Mouse (Mus musculus): ENCODE measurements around the gene Dnmt3l. TPM values are rescaled to one million over a fixed set of nuclear protein-coding genes. Genes with fewer than 3 reads are reported as not detected.

Dnmt3l gene
- polyA plus RNA-seq, 1 experiment from 2014 or later: 1.4 TPM

DNA sequence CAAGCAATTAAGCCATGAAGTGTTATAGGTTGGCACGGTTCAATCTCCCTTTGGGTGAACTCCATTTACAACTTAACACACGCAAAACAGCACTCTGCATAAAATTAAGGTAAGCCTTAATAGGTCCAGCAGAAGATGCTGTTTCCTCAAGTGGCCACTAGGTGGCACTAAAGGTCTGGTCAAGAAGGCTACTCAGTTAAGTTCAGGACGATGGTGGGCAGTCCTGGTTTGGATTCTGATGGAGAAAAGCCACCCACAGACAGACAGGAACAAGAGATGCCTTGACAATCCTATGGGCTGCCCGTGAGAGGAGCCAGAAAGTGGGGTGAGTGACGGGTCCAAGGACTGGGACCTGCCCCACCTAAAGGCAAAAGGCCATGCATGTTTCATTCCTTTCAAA, 13.6 kb upstream of the Dnmt3l start:
- 7% methylated on average over 5 of the region's 5 CpGs for WGBS
- no peaks in the 10 kb centered on the region for H3K9me3 ChIP-seq (ENCODE audit: low read depth, low read length)
- no peaks in the 10 kb centered on the region for H3K4me1 ChIP-seq (ENCODE audit: insufficient read depth)

DNA sequence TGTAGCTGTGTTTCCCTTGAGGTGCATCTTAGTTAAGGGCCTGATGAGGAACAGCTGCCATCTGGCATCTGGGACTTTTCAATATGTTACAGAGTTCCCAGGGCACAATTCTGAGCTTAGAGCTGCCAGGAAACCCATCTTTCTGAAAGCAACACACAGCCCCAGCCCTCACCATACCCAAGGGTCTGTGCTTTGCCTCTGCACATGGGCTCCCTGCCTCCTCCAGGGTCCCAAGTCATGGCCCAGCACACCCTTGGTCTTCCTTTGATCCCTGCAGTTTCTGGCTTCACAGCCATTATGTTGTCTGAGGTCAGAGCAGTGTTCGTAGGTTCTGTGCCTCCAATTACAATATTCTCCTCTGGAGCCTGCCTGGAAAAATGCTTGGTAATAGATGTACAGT, 12.7 kb upstream of the Dnmt3l start:
- Histone ChIP-seq H3K9ac (no peak overlapping the region), H3K27me3 (ENCODE audit: insufficient read depth, low read length) (no peaks in the 10 kb centered on the region), H3K4me3 (ENCODE audit: low read depth, low read length) (no peak overlapping the region), H3K4me2 (no peak overlapping the region), H3K9me3 (ENCODE audit: low read depth, low read length) (no peaks in the 10 kb centered on the region), H3K36me3 (ENCODE audit: insufficient read depth) (no peaks in the 10 kb centered on the region), H3K27ac (ENCODE audit: low read depth) (no peak overlapping the region), H3K4me1 (ENCODE audit: insufficient read depth) (no peaks in the 10 kb centered on the region)
- no peak for TF ChIP-seq CTCF (IDR thresholded peaks at IDR 0.05; ENCODE audit: low read depth)
- WGBS: 90% methylated on average over 1 of the region's 1 CpGs
- DNase-seq: no peak
- ATAC-seq (ENCODE audit: insufficient read depth): no peak

More for the DNA sequence above, 13.6 kb upstream of the Dnmt3l start:
- peak; percentile 98 for TF ChIP-seq CTCF (IDR thresholded peaks at IDR 0.05; ENCODE audit: low read depth)
- peak; percentile 95 for DNase-seq
- Histone ChIP-seq H3K27me3 (ENCODE audit: insufficient read depth, low read length) (no peaks in the 10 kb centered on the region), H3K36me3 (ENCODE audit: insufficient read depth) (no peaks in the 10 kb centered on the region), H3K4me2 (no peak overlapping the region), H3K27ac (ENCODE audit: low read depth) (no peak overlapping the region), H3K9ac (no peak overlapping the region), H3K4me3 (ENCODE audit: low read depth, low read length) (no peak overlapping the region)
- ATAC-seq (ENCODE audit: insufficient read depth): peak; percentile 81

DNA sequence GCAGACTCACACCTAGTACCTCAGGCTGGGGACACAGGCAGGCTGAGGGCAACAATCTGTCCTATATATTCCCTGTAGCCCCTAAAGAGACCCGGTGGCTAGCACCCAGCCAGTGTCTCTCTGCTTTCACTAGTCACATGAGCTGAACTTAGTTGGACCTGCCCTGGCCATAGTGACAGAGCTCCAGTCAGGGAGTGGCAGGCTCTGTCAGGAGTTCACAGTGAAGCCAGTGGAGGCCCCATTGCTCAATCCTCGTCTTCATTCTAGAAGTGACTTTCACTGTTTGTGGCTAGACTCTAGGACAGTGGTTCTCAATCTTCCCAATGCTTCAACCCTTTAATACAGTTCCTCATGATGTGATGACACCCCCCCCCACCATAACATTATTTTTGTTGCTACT, 9.8 kb upstream of the Dnmt3l start:
- DNase-seq: no peak
- H3K27me3 ChIP-seq (ENCODE audit: insufficient read depth, low read length): no peaks in the 10 kb centered on the region
- H3K4me3 ChIP-seq (ENCODE audit: low read depth, low read length): no peak overlapping the region
- no peak for ATAC-seq (ENCODE audit: insufficient read depth)
- no peak for TF ChIP-seq CTCF (IDR thresholded peaks at IDR 0.05; ENCODE audit: low read depth)
- H3K4me2 ChIP-seq: no peak overlapping the region
- no peaks in the 10 kb centered on the region for H3K4me1 ChIP-seq (ENCODE audit: insufficient read depth)
- 82% methylated on average over 2 of the region's 2 CpGs for WGBS
- H3K27ac ChIP-seq (ENCODE audit: low read depth): no peak overlapping the region
- no peak overlapping the region for H3K9ac ChIP-seq
- H3K9me3 ChIP-seq (ENCODE audit: low read depth, low read length): no peaks in the 10 kb centered on the region
- H3K36me3 ChIP-seq (ENCODE audit: insufficient read depth): no peaks in the 10 kb centered on the region

DNA sequence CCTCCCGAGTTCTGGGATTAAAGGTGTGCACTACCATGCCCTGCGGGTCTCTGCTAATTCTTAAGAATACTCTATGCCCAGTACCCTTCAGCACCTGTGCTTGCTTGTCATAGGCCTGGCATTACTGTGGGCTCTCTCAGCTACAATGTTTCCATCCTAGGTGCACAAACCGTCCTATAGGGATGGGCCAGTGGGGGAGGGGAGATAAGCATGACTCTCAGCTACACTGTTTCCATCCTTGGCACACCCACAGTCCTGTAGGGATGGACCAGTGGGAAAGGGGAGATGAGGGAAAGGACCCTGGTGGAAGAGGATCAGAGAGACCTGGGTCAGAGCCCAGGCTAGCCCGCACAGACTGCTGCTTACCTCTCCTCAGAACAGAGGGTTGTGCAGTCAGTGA, 4.6 kb upstream of the Dnmt3l start:
- Histone ChIP-seq H3K4me1 (ENCODE audit: insufficient read depth) (no peaks in the 10 kb centered on the region), H3K36me3 (ENCODE audit: insufficient read depth) (no peaks in the 10 kb centered on the region), H3K27ac (ENCODE audit: low read depth) (no peak overlapping the region), H3K27me3 (ENCODE audit: insufficient read depth, low read length) (no peaks in the 10 kb centered on the region), H3K4me3 (ENCODE audit: low read depth, low read length) (no peak overlapping the region), H3K9ac (no peak overlapping the region), H3K4me2 (no peak overlapping the region), H3K9me3 (ENCODE audit: low read depth, low read length) (no peaks in the 10 kb centered on the region)
- ATAC-seq (ENCODE audit: insufficient read depth) (no peak), DNase-seq (no peak)
- 82% methylated on average over 4 of the region's 4 CpGs for WGBS
- no peak for TF ChIP-seq CTCF (IDR thresholded peaks at IDR 0.05; ENCODE audit: low read depth)

DNA sequence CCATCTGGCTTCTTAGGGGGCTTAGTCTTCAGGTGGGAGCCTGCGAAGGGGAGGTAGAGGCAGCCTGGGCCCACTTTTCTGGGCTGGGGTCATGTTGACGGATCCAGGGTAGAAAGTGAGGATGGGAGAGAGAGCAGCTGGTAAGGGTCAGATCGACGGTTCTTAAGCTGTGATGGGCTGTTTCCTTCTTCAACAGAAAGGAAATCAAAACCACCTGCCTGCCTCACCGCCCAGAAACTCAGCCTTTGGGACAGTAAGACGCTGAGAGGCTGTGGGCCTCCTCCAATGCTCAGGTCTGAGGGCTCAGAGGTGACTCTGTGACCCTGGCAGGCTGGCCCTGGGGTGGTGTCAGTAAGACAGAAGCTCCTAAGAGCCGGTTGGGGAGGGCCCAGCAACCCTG, 349 bp downstream of the Dnmt3l start:
- ATAC-seq (ENCODE audit: insufficient read depth) (no peak), DNase-seq (no peak)
- Histone ChIP-seq H3K36me3 (ENCODE audit: insufficient read depth) (no peaks in the 10 kb centered on the region), H3K4me2 (no peak overlapping the region), H3K4me3 (ENCODE audit: low read depth, low read length) (no peak overlapping the region), H3K9me3 (ENCODE audit: low read depth, low read length) (no peaks in the 10 kb centered on the region), H3K4me1 (ENCODE audit: insufficient read depth) (0 out of 2 replicates have a peak, but pooled peaks cover 2% of the 10 kb centered on the region), H3K9ac (no peak overlapping the region), H3K27ac (ENCODE audit: low read depth) (no peak overlapping the region), H3K27me3 (ENCODE audit: insufficient read depth, low read length) (peaks cover 5% of the 10 kb centered on the region; the same call in 1 of the 2 replicates)
- no peak for TF ChIP-seq CTCF (IDR thresholded peaks at IDR 0.05; ENCODE audit: low read depth)
- 59% methylated on average over 7 of the region's 7 CpGs for WGBS

DNA sequence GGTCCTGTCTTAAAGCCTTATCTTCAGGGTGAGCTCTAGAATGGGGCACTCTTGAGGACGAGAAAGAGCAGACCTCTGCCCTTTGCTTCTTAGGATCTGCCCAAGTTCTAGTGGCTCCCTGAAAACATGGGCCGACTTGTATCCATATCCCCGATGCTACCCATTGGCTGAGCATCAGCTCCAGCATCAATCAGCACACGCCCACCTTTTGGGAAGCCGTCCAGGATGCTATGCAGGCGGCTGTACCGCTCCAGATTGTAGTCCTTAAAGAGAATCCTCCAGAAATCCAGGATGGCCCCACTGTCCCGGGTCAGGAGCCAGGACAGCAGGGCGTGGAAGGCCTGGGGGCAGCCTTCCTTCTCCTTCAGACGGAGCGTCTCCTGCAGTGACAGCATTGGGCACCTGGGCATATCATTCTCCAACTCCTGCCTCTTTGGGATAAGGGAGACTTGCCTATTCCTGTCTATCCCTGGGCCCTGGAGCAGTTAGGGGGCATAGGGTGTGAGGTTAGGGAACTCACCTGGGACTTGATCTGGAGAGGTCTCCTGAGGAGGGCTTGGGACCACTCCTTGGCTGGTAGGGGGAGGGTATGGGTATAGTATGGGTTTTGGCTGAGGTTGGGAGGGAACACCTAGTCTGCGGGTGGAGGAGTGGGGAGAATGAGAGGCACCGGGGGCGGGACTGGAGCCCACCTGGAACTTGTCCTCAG, 1.1 kb downstream of the Dnmt3l start:
- Histone ChIP-seq H3K4me3 (ENCODE audit: low read depth, low read length) (peak overlapping the region; percentile 11; the same call in 1 of the 2 replicates), H3K4me2 (peak overlapping the region; percentile 52), H3K36me3 (ENCODE audit: insufficient read depth) (no peaks in the 10 kb centered on the region), H3K27me3 (ENCODE audit: insufficient read depth, low read length) (peaks cover 5% of the 10 kb centered on the region; the same call in 1 of the 2 replicates), H3K4me1 (ENCODE audit: insufficient read depth) (0 out of 2 replicates have a peak, but pooled peaks cover 2% of the 10 kb centered on the region), H3K9ac (no peak overlapping the region), H3K9me3 (ENCODE audit: low read depth, low read length) (no peaks in the 10 kb centered on the region), H3K27ac (ENCODE audit: low read depth) (no peak overlapping the region)
- peak; percentile 42; the same call in 1 of the 2 replicates for ATAC-seq (ENCODE audit: insufficient read depth)
- WGBS: 52% methylated on average over 14 of the region's 14 CpGs
- no peak for TF ChIP-seq CTCF (IDR thresholded peaks at IDR 0.05; ENCODE audit: low read depth)
- DNase-seq: no peak

DNA sequence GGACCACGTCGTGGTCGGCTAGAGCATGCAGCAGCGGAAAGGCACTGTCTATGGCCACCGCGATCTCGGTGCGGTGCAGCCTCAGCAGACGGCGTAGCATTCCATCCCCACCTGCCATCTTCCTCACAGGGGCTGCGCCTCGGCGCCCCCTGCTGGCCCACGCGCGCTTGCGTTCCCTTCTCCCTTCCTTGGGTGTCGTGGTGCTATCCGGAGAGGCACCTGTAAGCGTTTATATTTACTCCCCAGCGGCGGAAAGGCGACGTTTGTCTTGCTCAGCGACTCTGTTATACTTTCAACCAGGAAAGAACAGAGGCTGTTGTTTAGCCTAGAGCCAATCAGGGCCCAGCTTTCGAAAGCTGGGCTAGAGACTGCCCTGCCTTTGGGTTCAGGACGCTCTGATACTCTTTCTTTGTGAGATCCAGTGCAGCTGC, 1.7 kb downstream of the Dnmt3l start, which contains the start of gene Aire:
TSS of gene Aire (minus strand) at position 205 of the 431 bp plus-strand sequence.
- WGBS: 2% methylated on average over 27 of the region's 27 CpGs
- DNase-seq (peak; percentile 75), ATAC-seq (ENCODE audit: insufficient read depth) (peak; percentile 55; the same call in 1 of the 2 replicates)
- H3K4me1 ChIP-seq (ENCODE audit: insufficient read depth): 0 out of 2 replicates have a peak, but pooled peaks cover 2% of the 10 kb centered on the region
- no peaks in the 10 kb centered on the region for H3K36me3 ChIP-seq (ENCODE audit: insufficient read depth)
- H3K27me3 ChIP-seq (ENCODE audit: insufficient read depth, low read length): peaks cover 5% of the 10 kb centered on the region; the same call in 1 of the 2 replicates
- TF ChIP-seq CTCF (IDR thresholded peaks at IDR 0.05; ENCODE audit: low read depth): peak; percentile 90
- H3K9me3 ChIP-seq (ENCODE audit: low read depth, low read length): no peaks in the 10 kb centered on the region
- peak within 1 kb of the TSS; percentile 11; the same call in 1 of the 2 replicates for H3K4me3 ChIP-seq (ENCODE audit: low read depth, low read length)
- H3K4me2 ChIP-seq: peak within 1 kb of the TSS; percentile 52
- H3K9ac ChIP-seq: no peak within 1 kb of the TSS
- H3K27ac ChIP-seq (ENCODE audit: low read depth): no peak within 1 kb of the TSS

Measured in lung, embryonic 14.5 days (tissue).